ENCODE assay signal across 27 mouse cellular contexts in the genomic region with DNA sequence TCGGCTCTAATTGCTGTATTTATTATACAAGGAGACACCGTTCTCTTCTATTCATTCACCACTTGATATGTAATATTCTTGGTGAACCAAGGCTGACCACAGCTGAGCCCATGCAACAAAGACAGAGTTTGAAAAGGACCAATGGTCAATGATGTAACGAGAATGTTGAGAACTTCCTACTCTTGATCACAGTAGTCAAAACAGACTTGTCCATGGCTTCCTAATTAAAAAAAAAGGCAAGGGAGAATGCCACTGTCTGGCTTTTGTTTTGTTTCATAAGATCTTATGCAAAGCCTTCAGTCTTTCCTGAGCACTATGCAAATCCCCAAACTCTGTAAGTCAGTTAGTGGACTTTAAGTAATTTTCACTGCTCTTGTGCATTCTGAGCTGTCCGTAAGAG.
DNase-seq lines count a peak whose midpoint lies in the region; ATAC-seq and TF ChIP-seq lines count a peak whose summit lies in the region.
"Had no signal": no experiment of that assay in that cellular context is flagged by ENCODE, and none has a peak within 500 bp of the region (broad histone marks: within the 10 kb centered on the region; RNA-seq: fewer than 3 reads in every experiment).

No protein-coding gene starts in this region.

- TF ChIP-seq CTCF in brain, embryonic 14.5 days (IDR thresholded peaks at IDR 0.05; ENCODE audit: borderline replicate concordance, extremely low read depth, insufficient read depth, insufficient read length): no peak

- ATAC-seq in forebrain, embryonic 12.5 days (ENCODE audit: low FRiP score): no peak
- no peak for ATAC-seq in forebrain, embryonic 11.5 days (replicated peaks; ENCODE audit: low FRiP score)
- no peak for ATAC-seq in midbrain, embryonic 13.5 days
- ATAC-seq: hindbrain, embryonic 16.5 days; intestine, embryonic 15.5 days had no signal

- H3K36me3 ChIP-seq in forebrain, embryonic 12.5 days (replicated peaks): no peaks in the 10 kb centered on the region
- no peaks in the 10 kb centered on the region for H3K36me3 ChIP-seq in forebrain, embryonic 11.5 days (ENCODE audit: control insufficient read depth, insufficient read depth, low read length)
- no peaks in the 10 kb centered on the region for H3K36me3 ChIP-seq in midbrain, embryonic 13.5 days
- no peaks in the 10 kb centered on the region for H3K36me3 ChIP-seq in midbrain, embryonic 10.5 days
- no peaks in the 10 kb centered on the region for H3K36me3 ChIP-seq in hindbrain, embryonic 10.5 days
- H3K36me3 ChIP-seq: embryonic facial prominence, embryonic 10.5 days; embryonic facial prominence, embryonic 13.5 days; G1E; hindbrain, embryonic 13.5 days; intestine, embryonic 15.5 days had no signal

- TF ChIP-seq POLR2A in brain, embryonic 14.5 days (IDR thresholded peaks at IDR 0.05; ENCODE audit: borderline replicate concordance, extremely low read depth, insufficient read depth, insufficient read length, poor library complexity, severe bottlenecking): no peak

- no peaks in the 10 kb centered on the region for H3K27me3 ChIP-seq in forebrain, embryonic 12.5 days
- H3K27me3 ChIP-seq in forebrain, embryonic 11.5 days (ENCODE audit: control insufficient read depth, insufficient read depth, low read length): no peaks in the 10 kb centered on the region
- H3K27me3 ChIP-seq in midbrain, embryonic 13.5 days: no peaks in the 10 kb centered on the region
- peaks cover 6% of the 10 kb centered on the region; the same call in 1 of the 2 replicates for H3K27me3 ChIP-seq in midbrain, embryonic 10.5 days (ENCODE audit: low read depth, poor library complexity, severe bottlenecking)
- no peaks in the 10 kb centered on the region for H3K27me3 ChIP-seq in hindbrain, embryonic 10.5 days (ENCODE audit: insufficient read depth, poor library complexity, severe bottlenecking)
- H3K27me3 ChIP-seq: CH12.LX; embryonic facial prominence, embryonic 13.5 days; hindbrain, embryonic 13.5 days; intestine, embryonic 15.5 days had no signal

- no peak overlapping the region for H3K4me3 ChIP-seq in forebrain, embryonic 12.5 days (replicated peaks)
- H3K4me3 ChIP-seq in forebrain, embryonic 11.5 days (ENCODE audit: low read depth, low read length): no peak overlapping the region
- H3K4me3 ChIP-seq in midbrain, embryonic 13.5 days (replicated peaks): no peak overlapping the region
- no peak overlapping the region for H3K4me3 ChIP-seq in midbrain, embryonic 10.5 days
- no peak overlapping the region for H3K4me3 ChIP-seq in hindbrain, embryonic 10.5 days
- H3K4me3 ChIP-seq: embryonic facial prominence, embryonic 10.5 days; embryonic facial prominence, embryonic 13.5 days; erythroblast, embryonic 14.5 days; gastrocnemius, adult 2 months; hindbrain, embryonic 13.5 days; intestine, embryonic 15.5 days had no signal

- H3K4me2 ChIP-seq in forebrain, embryonic 12.5 days: no peak overlapping the region
- no peak overlapping the region for H3K4me2 ChIP-seq in forebrain, embryonic 11.5 days (ENCODE audit: low read depth, low read length, severe bottlenecking)
- no peak overlapping the region for H3K4me2 ChIP-seq in midbrain, embryonic 13.5 days (replicated peaks)
- H3K4me2 ChIP-seq: embryonic facial prominence, embryonic 13.5 days; heart, embryonic 11.5 days; intestine, embryonic 15.5 days had no signal

- peaks cover 43% of the 10 kb centered on the region for H3K4me1 ChIP-seq in forebrain, embryonic 12.5 days
- peaks cover 3% of the 10 kb centered on the region; the same call in 1 of the 2 replicates for H3K4me1 ChIP-seq in forebrain, embryonic 11.5 days (replicated peaks; ENCODE audit: control insufficient read depth, insufficient read depth, low read length)
- H3K4me1 ChIP-seq in midbrain, embryonic 13.5 days (replicated peaks): peaks cover 40% of the 10 kb centered on the region
- H3K4me1 ChIP-seq in midbrain, embryonic 10.5 days: peaks cover 31% of the 10 kb centered on the region
- peaks cover 23% of the 10 kb centered on the region for H3K4me1 ChIP-seq in hindbrain, embryonic 10.5 days (replicated peaks)

- WGBS in forebrain, embryonic 12.5 days: 35% methylated on average over 4 of the region's 4 CpGs
- WGBS in forebrain, embryonic 11.5 days: 53% methylated on average over 4 of the region's 4 CpGs
- 72% methylated on average over 4 of the region's 4 CpGs for WGBS in midbrain, embryonic 13.5 days
- 87% methylated on average over 4 of the region's 4 CpGs for WGBS in midbrain, embryonic 10.5 days
- WGBS in hindbrain, embryonic 10.5 days: 89% methylated on average over 4 of the region's 4 CpGs

- 0 out of 2 replicates have a peak overlapping the region, but pooled peaks have one; percentile 31 for H3K27ac ChIP-seq in forebrain, embryonic 12.5 days
- no peak overlapping the region; the same call in 1 of the 2 replicates for H3K27ac ChIP-seq in forebrain, embryonic 11.5 days (ENCODE audit: low read depth, low read length)
- H3K27ac ChIP-seq in midbrain, embryonic 13.5 days: peak overlapping the region; percentile 86; the same call in 1 of the 2 replicates
- H3K27ac ChIP-seq in midbrain, embryonic 10.5 days (replicated peaks): no peak overlapping the region
- H3K27ac ChIP-seq in hindbrain, embryonic 10.5 days: no peak overlapping the region
- H3K27ac ChIP-seq: embryonic facial prominence, embryonic 10.5 days; embryonic facial prominence, embryonic 13.5 days; gastrocnemius, adult 2 months; intestine, embryonic 15.5 days had no signal

- H3K9me3 ChIP-seq in forebrain, embryonic 12.5 days: no peaks in the 10 kb centered on the region
- H3K9me3 ChIP-seq in forebrain, embryonic 11.5 days (ENCODE audit: control insufficient read depth, low read length): no peaks in the 10 kb centered on the region
- H3K9me3 ChIP-seq in midbrain, embryonic 13.5 days: no peaks in the 10 kb centered on the region
- no peaks in the 10 kb centered on the region for H3K9me3 ChIP-seq in midbrain, embryonic 10.5 days (replicated peaks)
- no peaks in the 10 kb centered on the region for H3K9me3 ChIP-seq in hindbrain, embryonic 10.5 days
- H3K9me3 ChIP-seq: embryonic facial prominence, embryonic 10.5 days; embryonic facial prominence, embryonic 13.5 days; hindbrain, embryonic 13.5 days; intestine, embryonic 15.5 days had no signal

- DNase-seq in forebrain, embryonic 11.5 days (ENCODE audit: low spot score): no peak
- no peak for DNase-seq in midbrain, embryonic 10.5 days (ENCODE audit: low spot score)
- DNase-seq in brain, embryonic 14.5 days (ENCODE audit: low read depth): peak; percentile 55
- no peak for DNase-seq in hindbrain, embryonic 10.5 days (ENCODE audit: low spot score)
- DNase-seq in layer of hippocampus, postnatal 36 days: no peak
- DNase-seq: adrenal gland, adult 2 months; adrenal gland, postnatal 14 days; B cell, adult 2 months; cerebellum, adult 11-12 months; cerebellum, adult 8-10 months; cerebellum, postnatal 10 days; cerebellum, postnatal 36 days; embryo, embryonic 11 days; gastrocnemius, adult 2 months; gastrocnemius, postnatal 14 days; heart, adult 11 months had no signal

- no peak overlapping the region for H3K9ac ChIP-seq in forebrain, embryonic 12.5 days
- H3K9ac ChIP-seq in forebrain, embryonic 11.5 days (ENCODE audit: low read length): no peak overlapping the region
- H3K9ac ChIP-seq in midbrain, embryonic 13.5 days (replicated peaks): no peak overlapping the region
- H3K9ac ChIP-seq: embryonic facial prominence, embryonic 13.5 days; hindbrain, embryonic 13.5 days; intestine, embryonic 15.5 days had no signal

Comparison
In these comparisons a context has a peak if more than half of its experiments do, and no peak if none do; other contexts are left out.
1. H3K27ac ChIP-seq: peak in forebrain, embryonic 12.5 days (single experiment) and midbrain, embryonic 13.5 days (single experiment); none in forebrain, embryonic 11.5 days (single experiment), midbrain, embryonic 10.5 days (single experiment) and hindbrain, embryonic 10.5 days (single experiment).